Comparison of ENCODE assay signal across 13 mouse cellular contexts in genomic region chr3:87733098-87733497, GRCm38 (mm10). TPM values are rescaled to one million over a fixed set of nuclear protein-coding genes. Genes with fewer than 3 reads are reported as not detected.
"Had no signal": no experiment of that assay in that cellular context is flagged by ENCODE, and none has a peak within 500 bp of the region (broad histone marks: within the 10 kb centered on the region; RNA-seq: fewer than 3 reads in every experiment).

No protein-coding gene starts in this region.

- DNase-seq: lung, embryonic 14.5 days; lung, postnatal 10 days; lung, postnatal 4 days; midbrain, embryonic 14.5 days; retina, postnatal 1 day; right cerebral cortex, adult 18-20 months; right cerebral cortex, postnatal 25 days; right cerebral cortex, postnatal 4 days; spleen, adult 18-20 months; thymus, adult 18-20 months; thymus, postnatal 14 days; thymus, postnatal 36 days had no signal

RNA-seq across cellular contexts. Expression of gene Lrrc71, which starts 15.3 kb away (rescaled TPM):
- total RNA-seq: megakaryocyte-erythroid progenitor cell, adult 5-6 weeks had no signal
